In genomic region chr11:31767727-31768495, GRCm38 (mm10) we compare ENCODE assay signal across 9 mouse cellular contexts.
DNase-seq lines count a peak whose midpoint lies in the region; ATAC-seq lines count a peak whose summit lies in the region.
"Had no signal": no experiment of that assay in that cellular context is flagged by ENCODE, and none has a peak within 500 bp of the region (broad histone marks: within the 10 kb centered on the region; RNA-seq: fewer than 3 reads in every experiment).

No protein-coding gene starts in this region.

- no peak overlapping the region for H3K4me2 ChIP-seq in midbrain, embryonic 13.5 days (replicated peaks)
- H3K4me2 ChIP-seq: lung, embryonic 14.5 days had no signal

- no peaks in the 10 kb centered on the region for H3K36me3 ChIP-seq in midbrain, embryonic 13.5 days

- H3K27me3 ChIP-seq in midbrain, embryonic 13.5 days, result no peaks in the 10 kb centered on the region

- no peak overlapping the region for H3K4me3 ChIP-seq in midbrain, embryonic 13.5 days (replicated peaks)

- H3K9ac ChIP-seq in midbrain, embryonic 13.5 days (replicated peaks), result no peak overlapping the region
- H3K9ac ChIP-seq: lung, embryonic 14.5 days had no signal

- no peaks in the 10 kb centered on the region for H3K9me3 ChIP-seq in midbrain, embryonic 13.5 days

- peak overlapping the region; percentile 37; the same call in 1 of the 2 replicates for H3K27ac ChIP-seq in midbrain, embryonic 13.5 days

- peak; percentile 64 for ATAC-seq in midbrain, embryonic 13.5 days

- peak; percentile 32 to 38 for DNase-seq in cerebellum, postnatal 10 days
- DNase-seq in cerebellum, postnatal 25 days, result no peak
- peak; percentile 74 for DNase-seq in right cerebral cortex, adult 18-20 months
- no peak for DNase-seq in right cerebral cortex, postnatal 4 days
- peak; percentile 74 for DNase-seq in telencephalon, adult 2 months (ENCODE audit: low read depth, low spot score)
- DNase-seq in lung, postnatal 36 days, result no peak
- DNase-seq in heart, adult 8-10 months (ENCODE audit: low spot score), result no peak
- DNase-seq: lung, embryonic 14.5 days had no signal

- H3K4me1 ChIP-seq in midbrain, embryonic 13.5 days (replicated peaks), result peaks cover 24% of the 10 kb centered on the region

- WGBS in midbrain, embryonic 13.5 days, result 35% methylated on average over 10 of the region's 10 CpGs

Comparison
In these comparisons a context has a peak if more than half of its experiments do, and no peak if none do; other contexts are left out.
1. DNase-seq: peak in cerebellum, postnatal 10 days (2 of 2), right cerebral cortex, adult 18-20 months (single experiment) and telencephalon, adult 2 months (single experiment); none in cerebellum, postnatal 25 days (0 of 2), right cerebral cortex, postnatal 4 days (single experiment), lung, postnatal 36 days (single experiment) and heart, adult 8-10 months (single experiment).